Mouse (Mus musculus) intestine, postnatal 0 days (tissue): ENCODE data around the gene Elmsan1. TPM values are rescaled to one million over a fixed set of nuclear protein-coding genes. Genes with fewer than 3 reads are reported as not detected.

Experiments
- ATAC-seq: fragments of 200-750 bp; cut with Nextera tagmentation; 2 replicates; pipeline ENCODE4 v1.8.0; 2017; ENCODE audit warnings: mild to moderate bottlenecking, moderate TSS enrichment, moderate library complexity
- H3K27ac ChIP-seq: fragments of 300-500 bp; sonication (generic); 2 replicates; pipeline ENCODE4 v1.5.1; 2014; ENCODE audit warnings: mild to moderate bottlenecking, low read depth, low read length, moderate library complexity
- H3K27me3 ChIP-seq: fragments of 300-500 bp; sonication (generic); replicated peaks from 2 replicates; pipeline ENCODE4 v1.6.1; 2014; ENCODE audit warnings: low read length, mixed read lengths; ENCODE audit not compliant: control insufficient read depth, insufficient read depth
- H3K36me3 ChIP-seq: fragments of 300-500 bp; sonication (generic); 2 replicates; pipeline ENCODE4 v1.6.1; 2014; ENCODE audit warnings: mild to moderate bottlenecking, moderate library complexity; ENCODE audit not compliant: control insufficient read depth, insufficient read depth
- H3K4me1 ChIP-seq: fragments of 300-500 bp; sonication (generic); replicated peaks from 2 replicates; pipeline ENCODE4 v1.6.1; 2014; ENCODE audit warnings: antibody characterized with exemption, low read length, mixed read lengths; ENCODE audit not compliant: control insufficient read depth, insufficient read depth
- H3K4me2 ChIP-seq: fragments of 300-500 bp; sonication (generic); replicated peaks from 2 replicates; pipeline ENCODE4 v1.6.1; 2014; ENCODE audit warnings: low read depth, mild to moderate bottlenecking, moderate library complexity
- H3K4me3 ChIP-seq: fragments of 300-500 bp; sonication (generic); 2 replicates; pipeline ENCODE4 v1.5.1; 2014; ENCODE audit warnings: low read depth, low read length
- H3K9ac ChIP-seq: fragments of 300-500 bp; sonication (generic); 2 replicates; pipeline ENCODE4 v1.6.1; 2014; ENCODE audit warnings: mild to moderate bottlenecking, low read depth, low read length
- H3K9me3 ChIP-seq: fragments of 300-500 bp; sonication (generic); 2 replicates; pipeline ENCODE4 v1.6.1; 2016; ENCODE audit warnings: mixed run types; ENCODE audit not compliant: control insufficient read depth
- CTCF ChIP-seq: sonication (generic); IDR thresholded peaks from 2 replicates; pipeline ENCODE4 v1.5.1; 2016; ENCODE audit warnings: low read depth, mild to moderate bottlenecking, control low read depth, antibody characterized with exemption, moderate library complexity
- WGBS: fragments of 180-500 bp; shearing (Covaris S2); extraction: QIAGEN DNeasy Blood & Tissue Kit; methylation state at CpG from one replicate; pipeline ENCODE4 v1.1.7; 2014; 5-methylcytosine and 5-hydroxymethylcytosine counted together
- polyA plus RNA-seq: library from polyadenylated mRNA; unstranded; fragments of >200 nt; fragmentation: Nextera tagmentation; extraction: Ambion mirVana; gene quantifications from 2 replicates; pipeline ENCODE4 v1.2.1, GENCODE M21; 2015

Elmsan1 gene
- polyA plus RNA-seq, 1 experiment from 2014 or later = 4.9 TPM

DNA sequence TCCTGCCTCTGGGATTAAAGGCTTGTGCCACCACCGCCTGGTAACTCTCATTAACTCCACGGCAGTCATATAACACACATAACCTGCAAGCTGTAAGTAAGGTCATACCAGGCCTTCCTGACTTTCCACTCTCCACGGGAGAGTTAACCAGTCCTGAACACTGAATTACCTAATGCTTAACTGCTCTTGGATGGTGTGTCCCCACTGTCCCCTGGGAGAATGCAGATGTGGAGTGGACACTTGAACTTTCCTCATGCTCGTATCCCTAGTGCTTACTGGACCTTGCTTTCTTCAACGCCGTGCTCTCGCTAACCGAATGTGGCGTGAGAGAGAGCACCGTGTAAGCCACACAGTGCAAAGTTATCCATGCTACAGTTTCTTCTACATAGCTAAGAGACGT lies 8.4 kb downstream of the Elmsan1 start:
- Histone ChIP-seq H3K36me3 (peaks cover 9% of the 10 kb centered on the region; the same call in 1 of the 2 replicates), H3K27ac (no peak overlapping the region), H3K4me3 (no peak overlapping the region), H3K4me1 (peaks cover 11% of the 10 kb centered on the region), H3K9ac (no peak overlapping the region), H3K9me3 (no peaks in the 10 kb centered on the region), H3K4me2 (no peak overlapping the region), H3K27me3 (no peaks in the 10 kb centered on the region)
- no peak for TF ChIP-seq CTCF
- 79% methylated on average over 11 of the region's 11 CpGs for WGBS
- no peak for ATAC-seq

DNA sequence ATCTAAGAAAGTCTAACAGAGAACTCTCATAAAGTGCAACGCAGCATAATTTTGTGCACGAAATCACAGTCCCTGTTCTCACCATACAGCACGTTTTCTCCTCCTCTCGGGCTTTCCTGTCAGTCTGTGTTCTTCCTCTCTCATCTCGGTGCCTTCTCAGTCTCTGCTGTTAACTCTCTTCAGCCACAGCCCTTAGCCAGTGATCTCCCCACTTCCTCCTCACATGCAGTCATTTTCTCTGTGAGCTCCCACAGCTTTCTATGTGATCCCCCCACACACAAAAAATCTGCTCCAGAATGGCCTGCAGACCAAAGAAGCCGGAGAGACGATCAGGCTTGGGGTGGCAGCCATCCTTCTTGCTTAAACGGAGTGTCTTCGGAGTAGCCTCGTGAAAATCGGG lies 9.6 kb downstream of the Elmsan1 start:
- Histone ChIP-seq H3K4me2 (no peak overlapping the region), H3K9ac (no peak overlapping the region), H3K36me3 (no peaks in the 10 kb centered on the region), H3K4me3 (no peak overlapping the region), H3K27ac (no peak overlapping the region), H3K4me1 (peaks cover 10% of the 10 kb centered on the region), H3K9me3 (no peaks in the 10 kb centered on the region), H3K27me3 (no peaks in the 10 kb centered on the region)
- no peak for ATAC-seq
- 90% methylated on average over 11 of the region's 11 CpGs for WGBS
- TF ChIP-seq CTCF = no peak

DNA sequence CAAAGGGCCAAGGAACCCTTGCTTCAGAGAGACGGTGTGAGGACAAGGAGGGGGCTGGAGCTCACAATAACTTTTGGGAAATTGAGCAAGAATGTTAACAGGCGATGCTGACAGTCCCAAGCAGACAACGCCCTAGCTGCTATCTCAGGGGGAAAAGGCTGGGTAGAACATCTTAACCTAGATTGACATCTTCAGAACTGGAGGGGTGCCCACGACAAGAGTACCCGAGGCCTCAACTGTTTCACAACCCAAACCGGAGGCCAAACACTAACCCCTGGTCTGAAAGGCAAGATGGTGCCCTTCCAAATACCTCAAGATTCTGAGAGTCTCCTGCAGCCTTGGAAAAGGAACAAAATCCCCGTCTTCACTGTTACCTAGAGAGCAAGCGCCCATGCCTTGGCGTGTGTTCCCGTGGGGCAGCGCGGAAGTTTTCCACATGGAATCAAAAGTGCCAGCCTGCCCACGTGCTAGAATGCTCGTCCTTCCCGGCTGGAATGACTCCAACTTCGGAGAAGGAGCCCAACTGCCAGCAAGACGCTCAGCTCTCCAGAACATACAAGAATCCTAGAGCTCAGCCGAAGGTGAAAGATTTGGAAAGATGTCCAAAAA lies 11.4 kb downstream of the Elmsan1 start:
- H3K4me1 ChIP-seq = peaks cover 13% of the 10 kb centered on the region
- no peak overlapping the region for H3K9ac ChIP-seq
- ATAC-seq = no peak
- H3K36me3 ChIP-seq = no peaks in the 10 kb centered on the region
- no peaks in the 10 kb centered on the region for H3K9me3 ChIP-seq
- peak overlapping the region; percentile 8; the same call in 1 of the 2 replicates for H3K27ac ChIP-seq
- H3K4me2 ChIP-seq = no peak overlapping the region
- H3K4me3 ChIP-seq = no peak overlapping the region
- 83% methylated on average over 18 of the region's 18 CpGs for WGBS
- TF ChIP-seq CTCF = no peak
- no peaks in the 10 kb centered on the region for H3K27me3 ChIP-seq

DNA sequence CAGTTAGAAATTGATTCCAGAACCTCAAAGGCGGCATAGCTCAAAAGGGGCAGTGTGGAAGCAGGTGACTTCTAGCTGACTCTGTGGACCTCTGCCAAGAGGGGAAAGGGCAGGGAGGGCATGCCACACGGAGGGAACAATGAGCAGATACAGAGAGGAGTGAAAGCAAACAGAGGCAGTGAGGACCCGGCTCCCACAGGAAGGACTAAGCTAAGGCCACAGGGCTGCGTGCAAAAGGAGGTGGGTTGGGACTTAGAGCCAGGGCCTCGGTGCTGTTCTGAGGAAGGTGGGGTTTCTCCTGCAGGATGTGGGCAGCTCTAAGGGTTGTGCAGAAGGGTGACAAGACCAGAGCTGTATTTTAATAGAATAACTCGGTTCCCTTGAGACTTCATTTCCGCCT lies 12.2 kb downstream of the Elmsan1 start:
- Histone ChIP-seq H3K9ac (no peak overlapping the region), H3K4me1 (peaks cover 10% of the 10 kb centered on the region), H3K27me3 (no peaks in the 10 kb centered on the region), H3K4me2 (no peak overlapping the region), H3K27ac (peak overlapping the region; percentile 31; the same call in 1 of the 2 replicates), H3K9me3 (no peaks in the 10 kb centered on the region), H3K4me3 (no peak overlapping the region), H3K36me3 (no peaks in the 10 kb centered on the region)
- ATAC-seq = peak; percentile 40
- WGBS = 25% methylated on average over 7 of the region's 7 CpGs
- no peak for TF ChIP-seq CTCF

DNA sequence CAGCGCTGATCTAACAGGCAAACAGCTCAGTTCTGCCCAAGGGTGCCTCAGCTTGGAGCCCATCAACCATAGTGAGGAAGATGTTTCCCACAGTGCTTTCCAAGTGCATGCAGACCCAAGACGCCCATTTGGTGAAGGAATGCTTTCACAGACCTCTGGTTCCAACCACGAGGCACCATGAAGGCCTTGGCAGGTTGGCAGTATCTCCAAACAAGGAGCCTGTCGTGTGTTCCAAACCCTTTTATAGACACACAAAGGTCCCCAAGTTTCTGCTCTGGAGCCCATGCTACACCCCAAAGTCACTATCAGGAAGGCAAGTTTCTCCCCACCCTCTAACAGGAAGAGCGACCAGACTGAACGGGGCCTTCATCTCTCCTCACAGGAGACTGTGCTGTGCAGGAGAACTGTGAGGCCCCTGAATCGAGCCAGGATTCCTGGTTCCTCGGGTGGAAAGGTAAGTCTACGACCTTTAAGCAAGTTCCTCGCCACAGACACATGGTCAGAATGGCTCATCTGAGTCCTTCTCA lies 13.0 kb downstream of the Elmsan1 start:
- TF ChIP-seq CTCF = no peak
- Histone ChIP-seq H3K9me3 (no peaks in the 10 kb centered on the region), H3K36me3 (no peaks in the 10 kb centered on the region), H3K4me3 (no peak overlapping the region), H3K9ac (no peak overlapping the region), H3K4me1 (peaks cover 10% of the 10 kb centered on the region), H3K27me3 (no peaks in the 10 kb centered on the region), H3K4me2 (no peak overlapping the region), H3K27ac (no peak overlapping the region)
- ATAC-seq = no peak
- WGBS = 64% methylated on average over 10 of the region's 10 CpGs

DNA sequence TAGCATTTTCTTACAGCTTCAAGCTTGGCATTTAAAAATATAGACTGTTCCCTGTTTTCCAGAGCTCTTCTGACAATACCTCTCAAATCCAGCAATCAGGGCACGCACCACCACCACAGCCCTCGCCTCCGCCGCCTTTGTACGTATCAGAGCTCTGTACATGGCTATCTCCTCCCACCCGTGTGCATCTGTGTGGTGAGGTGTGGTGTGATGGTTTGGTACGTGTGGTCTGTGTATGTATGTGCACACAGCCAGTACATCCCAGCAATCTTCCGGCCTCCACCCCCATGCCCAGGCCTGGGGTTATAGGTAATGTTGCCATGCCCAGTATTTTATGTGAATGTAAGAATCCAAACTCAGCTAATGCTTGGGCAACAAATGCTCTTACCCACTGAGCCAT lies 14.0 kb downstream of the Elmsan1 start:
- 91% methylated on average over 8 of the region's 8 CpGs for WGBS
- Histone ChIP-seq H3K27me3 (no peaks in the 10 kb centered on the region), H3K9ac (no peak overlapping the region), H3K9me3 (no peaks in the 10 kb centered on the region), H3K4me2 (no peak overlapping the region), H3K27ac (no peak overlapping the region; the same call in 1 of the 2 replicates), H3K4me1 (peaks cover 10% of the 10 kb centered on the region), H3K4me3 (no peak overlapping the region), H3K36me3 (no peaks in the 10 kb centered on the region)
- no peak for ATAC-seq
- TF ChIP-seq CTCF = no peak
